Mouse (Mus musculus): ENCODE data around the gene Ksr2. TPM values are rescaled to one million over a fixed set of nuclear protein-coding genes. Genes with fewer than 3 reads are reported as not detected.

The Ksr2 gene
- polyA plus RNA-seq, 1 experiment from 2014 or later, result 0.36 TPM

- H3K27me3 ChIP-seq (ENCODE audit: control insufficient read depth, insufficient read depth, low read length), result no peaks in the 10 kb centered on the region
- no peak for ATAC-seq (ENCODE audit: insufficient read depth, low FRiP score)
- no peak overlapping the region for H3K4me2 ChIP-seq (ENCODE audit: low read depth, low read length)
- no peak overlapping the region for H3K4me3 ChIP-seq (replicated peaks; ENCODE audit: low read length)
- H3K27ac ChIP-seq (ENCODE audit: low read length), result no peak overlapping the region
- no peaks in the 10 kb centered on the region for H3K4me1 ChIP-seq (ENCODE audit: control insufficient read depth, insufficient read depth, low read length)
- H3K9me3 ChIP-seq (replicated peaks; ENCODE audit: control insufficient read depth, low read length), result 0 out of 2 replicates have a peak, but pooled peaks cover 2% of the 10 kb centered on the region
- no peak overlapping the region for H3K9ac ChIP-seq (ENCODE audit: low read length)
- H3K36me3 ChIP-seq (ENCODE audit: control insufficient read depth, insufficient read depth, low read length), result no peaks in the 10 kb centered on the region
- WGBS, result 75% methylated on average over 6 of the region's 6 CpGs
Observed at GRCm38 (mm10) chr5:117781178-117781577, 367.4 kb downstream of the Ksr2 start.

- H3K4me2 ChIP-seq (ENCODE audit: low read depth, low read length), result no peak overlapping the region
- H3K36me3 ChIP-seq (ENCODE audit: control insufficient read depth, insufficient read depth, low read length), result no peaks in the 10 kb centered on the region
- ATAC-seq (ENCODE audit: insufficient read depth, low FRiP score), result no peak
- no peaks in the 10 kb centered on the region for H3K4me1 ChIP-seq (ENCODE audit: control insufficient read depth, insufficient read depth, low read length)
- H3K9ac ChIP-seq (ENCODE audit: low read length), result no peak overlapping the region
- no peak overlapping the region for H3K4me3 ChIP-seq (replicated peaks; ENCODE audit: low read length)
- H3K9me3 ChIP-seq (replicated peaks; ENCODE audit: control insufficient read depth, low read length), result no peaks in the 10 kb centered on the region
- H3K27ac ChIP-seq (ENCODE audit: low read length), result no peak overlapping the region
- WGBS, result 40% methylated on average over 6 of the region's 6 CpGs
- H3K27me3 ChIP-seq (ENCODE audit: control insufficient read depth, insufficient read depth, low read length), result no peaks in the 10 kb centered on the region
Observed at GRCm38 (mm10) chr5:117790071-117790470, 376.3 kb downstream of the Ksr2 start.

GRCm38 (mm10) chr5:117791875-117792274, 378.1 kb downstream of the Ksr2 start:
- H3K4me3 ChIP-seq (replicated peaks; ENCODE audit: low read length), result no peak overlapping the region
- H3K36me3 ChIP-seq (ENCODE audit: control insufficient read depth, insufficient read depth, low read length), result no peaks in the 10 kb centered on the region
- WGBS, result 89% methylated on average over 14 of the region's 14 CpGs
- no peaks in the 10 kb centered on the region for H3K9me3 ChIP-seq (replicated peaks; ENCODE audit: control insufficient read depth, low read length)
- no peak overlapping the region for H3K9ac ChIP-seq (ENCODE audit: low read length)
- H3K27me3 ChIP-seq (ENCODE audit: control insufficient read depth, insufficient read depth, low read length), result no peaks in the 10 kb centered on the region
- no peak overlapping the region for H3K27ac ChIP-seq (ENCODE audit: low read length)
- H3K4me2 ChIP-seq (ENCODE audit: low read depth, low read length), result no peak overlapping the region
- no peak for ATAC-seq (ENCODE audit: insufficient read depth, low FRiP score)
- no peaks in the 10 kb centered on the region for H3K4me1 ChIP-seq (ENCODE audit: control insufficient read depth, insufficient read depth, low read length)

GRCm38 (mm10) chr5:117800849-117801248, 387.0 kb downstream of the Ksr2 start:
- no peak overlapping the region for H3K4me3 ChIP-seq (replicated peaks; ENCODE audit: low read length)
- no peaks in the 10 kb centered on the region for H3K9me3 ChIP-seq (replicated peaks; ENCODE audit: control insufficient read depth, low read length)
- H3K9ac ChIP-seq (ENCODE audit: low read length), result no peak overlapping the region
- H3K36me3 ChIP-seq (ENCODE audit: control insufficient read depth, insufficient read depth, low read length), result no peaks in the 10 kb centered on the region
- H3K27ac ChIP-seq (ENCODE audit: low read length), result no peak overlapping the region
- no peak for ATAC-seq (ENCODE audit: insufficient read depth, low FRiP score)
- H3K4me2 ChIP-seq (ENCODE audit: low read depth, low read length), result no peak overlapping the region
- H3K27me3 ChIP-seq (ENCODE audit: control insufficient read depth, insufficient read depth, low read length), result no peaks in the 10 kb centered on the region
- 59% methylated on average over 9 of the region's 9 CpGs for WGBS
- H3K4me1 ChIP-seq (ENCODE audit: control insufficient read depth, insufficient read depth, low read length), result no peaks in the 10 kb centered on the region

GRCm38 (mm10) chr5:117802071-117802521, 388.3 kb downstream of the Ksr2 start:
- 83% methylated on average over 11 of the region's 11 CpGs for WGBS
- Histone ChIP-seq H3K27me3 (ENCODE audit: control insufficient read depth, insufficient read depth, low read length) (no peaks in the 10 kb centered on the region), H3K9me3 (replicated peaks; ENCODE audit: control insufficient read depth, low read length) (no peaks in the 10 kb centered on the region), H3K27ac (ENCODE audit: low read length) (no peak overlapping the region), H3K4me2 (ENCODE audit: low read depth, low read length) (no peak overlapping the region), H3K36me3 (ENCODE audit: control insufficient read depth, insufficient read depth, low read length) (no peaks in the 10 kb centered on the region), H3K9ac (ENCODE audit: low read length) (no peak overlapping the region), H3K4me3 (replicated peaks; ENCODE audit: low read length) (no peak overlapping the region), H3K4me1 (ENCODE audit: control insufficient read depth, insufficient read depth, low read length) (no peaks in the 10 kb centered on the region)
- no peak for ATAC-seq (ENCODE audit: insufficient read depth, low FRiP score)

GRCm38 (mm10) chr5:117803551-117803950, 389.8 kb downstream of the Ksr2 start:
- WGBS, result 59% methylated on average over 7 of the region's 7 CpGs

GRCm38 (mm10) chr5:117810930-117811329, 397.1 kb downstream of the Ksr2 start:
- H3K27ac ChIP-seq (ENCODE audit: low read length), result no peak overlapping the region
- ATAC-seq (ENCODE audit: insufficient read depth, low FRiP score), result no peak
- H3K9me3 ChIP-seq (replicated peaks; ENCODE audit: control insufficient read depth, low read length), result no peaks in the 10 kb centered on the region
- H3K4me3 ChIP-seq (replicated peaks; ENCODE audit: low read length), result no peak overlapping the region
- no peaks in the 10 kb centered on the region for H3K27me3 ChIP-seq (ENCODE audit: control insufficient read depth, insufficient read depth, low read length)
- H3K9ac ChIP-seq (ENCODE audit: low read length), result no peak overlapping the region
- WGBS, result 91% methylated on average over 7 of the region's 7 CpGs
- H3K36me3 ChIP-seq (ENCODE audit: control insufficient read depth, insufficient read depth, low read length), result no peaks in the 10 kb centered on the region
- no peak overlapping the region for H3K4me2 ChIP-seq (ENCODE audit: low read depth, low read length)
- H3K4me1 ChIP-seq (ENCODE audit: control insufficient read depth, insufficient read depth, low read length), result no peaks in the 10 kb centered on the region

More at GRCm38 (mm10) chr5:117803551-117803950, 389.8 kb downstream of the Ksr2 start:
- H3K4me3 ChIP-seq (replicated peaks; ENCODE audit: low read length), result no peak overlapping the region
- no peaks in the 10 kb centered on the region for H3K9me3 ChIP-seq (replicated peaks; ENCODE audit: control insufficient read depth, low read length)
- H3K36me3 ChIP-seq (ENCODE audit: control insufficient read depth, insufficient read depth, low read length), result no peaks in the 10 kb centered on the region
- no peak overlapping the region for H3K27ac ChIP-seq (ENCODE audit: low read length)
- no peak overlapping the region for H3K4me2 ChIP-seq (ENCODE audit: low read depth, low read length)
- ATAC-seq (ENCODE audit: insufficient read depth, low FRiP score), result no peak
- H3K4me1 ChIP-seq (ENCODE audit: control insufficient read depth, insufficient read depth, low read length), result no peaks in the 10 kb centered on the region
- H3K27me3 ChIP-seq (ENCODE audit: control insufficient read depth, insufficient read depth, low read length), result no peaks in the 10 kb centered on the region
- H3K9ac ChIP-seq (ENCODE audit: low read length), result no peak overlapping the region

- Histone ChIP-seq H3K27me3 (ENCODE audit: control insufficient read depth, insufficient read depth, low read length) (no peaks in the 10 kb centered on the region), H3K4me2 (ENCODE audit: low read depth, low read length) (no peak overlapping the region), H3K9ac (ENCODE audit: low read length) (no peak overlapping the region), H3K27ac (ENCODE audit: low read length) (no peak overlapping the region), H3K9me3 (replicated peaks; ENCODE audit: control insufficient read depth, low read length) (no peaks in the 10 kb centered on the region), H3K4me3 (replicated peaks; ENCODE audit: low read length) (no peak overlapping the region), H3K36me3 (ENCODE audit: control insufficient read depth, insufficient read depth, low read length) (no peaks in the 10 kb centered on the region), H3K4me1 (ENCODE audit: control insufficient read depth, insufficient read depth, low read length) (no peaks in the 10 kb centered on the region)
- ATAC-seq (ENCODE audit: insufficient read depth, low FRiP score), result no peak
- WGBS, result 84% methylated on average over 6 of the region's 6 CpGs
Observed at GRCm38 (mm10) chr5:117818800-117819199, 405.0 kb downstream of the Ksr2 start.

- Histone ChIP-seq H3K9me3 (replicated peaks; ENCODE audit: control insufficient read depth, low read length) (no peaks in the 10 kb centered on the region), H3K9ac (ENCODE audit: low read length) (no peak overlapping the region), H3K4me1 (ENCODE audit: control insufficient read depth, insufficient read depth, low read length) (no peaks in the 10 kb centered on the region), H3K4me3 (replicated peaks; ENCODE audit: low read length) (no peak overlapping the region), H3K36me3 (ENCODE audit: control insufficient read depth, insufficient read depth, low read length) (no peaks in the 10 kb centered on the region), H3K4me2 (ENCODE audit: low read depth, low read length) (no peak overlapping the region), H3K27ac (ENCODE audit: low read length) (no peak overlapping the region), H3K27me3 (ENCODE audit: control insufficient read depth, insufficient read depth, low read length) (no peaks in the 10 kb centered on the region)
- 51% methylated on average over 7 of the region's 7 CpGs for WGBS
- ATAC-seq (ENCODE audit: insufficient read depth, low FRiP score), result no peak
Observed at GRCm38 (mm10) chr5:117820445-117820844, 406.6 kb downstream of the Ksr2 start.

- H3K4me3 ChIP-seq (replicated peaks; ENCODE audit: low read length), result no peak overlapping the region
- ATAC-seq (ENCODE audit: insufficient read depth, low FRiP score), result no peak
- H3K4me1 ChIP-seq (ENCODE audit: control insufficient read depth, insufficient read depth, low read length), result no peaks in the 10 kb centered on the region
- 89% methylated on average over 9 of the region's 9 CpGs for whole genome bisulfite sequencing
- H3K27me3 ChIP-seq (ENCODE audit: control insufficient read depth, insufficient read depth, low read length), result no peaks in the 10 kb centered on the region
- H3K27ac ChIP-seq (ENCODE audit: low read length), result no peak overlapping the region
- H3K9me3 ChIP-seq (replicated peaks; ENCODE audit: control insufficient read depth, low read length), result no peaks in the 10 kb centered on the region
- no peak overlapping the region for H3K4me2 ChIP-seq (ENCODE audit: low read depth, low read length)
- H3K36me3 ChIP-seq (ENCODE audit: control insufficient read depth, insufficient read depth, low read length), result no peaks in the 10 kb centered on the region
- no peak overlapping the region for H3K9ac ChIP-seq (ENCODE audit: low read length)
Observed at GRCm38 (mm10) chr5:117823811-117824210, 410.0 kb downstream of the Ksr2 start.

Measured in stomach, embryonic 16.5 days (tissue).